Mouse (Mus musculus): ENCODE measurements around the gene Nwd1. TPM values are rescaled to one million over a fixed set of nuclear protein-coding genes. Genes with fewer than 3 reads are reported as not detected.

The Nwd1 gene
- total RNA-seq, 2 experiments from 2014 or later, result 46.6 to 49.0 TPM

GRCm38 (mm10) chr8:72761322-72762051, 115.0 kb downstream of the Nwd1 start, which contains the start of gene F2rl3:
F2rl3 (plus strand) TSS chr8:72761880.
- no peak for DNase-seq (ENCODE audit: low spot score in 2 of 2)

- DNase-seq (ENCODE audit: low spot score in 2 of 2), result no peak
These were observed 115.8 kb downstream of the Nwd1 start for GRCm38 (mm10) chr8:72762306-72762705.

DNA sequence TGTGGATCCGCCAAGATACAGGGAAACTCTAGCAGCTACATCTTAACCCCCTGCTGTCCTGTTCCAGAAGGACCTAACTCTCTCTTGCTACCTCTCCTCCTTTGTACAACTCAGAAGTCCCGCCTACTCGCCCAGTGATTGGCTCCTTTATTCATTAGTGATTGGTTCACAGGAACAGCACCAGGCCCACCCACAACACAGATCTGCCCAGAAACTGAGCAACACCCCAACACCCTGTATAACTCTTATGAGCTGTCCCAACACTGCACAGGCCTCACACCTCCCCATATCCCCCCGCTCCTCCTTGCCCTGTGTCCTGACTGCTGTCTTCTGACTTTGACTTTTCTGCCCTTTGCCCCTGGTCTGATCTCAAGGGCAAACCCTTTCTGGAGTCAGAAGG, 119.2 kb downstream of the Nwd1 start:
- no peak for DNase-seq (ENCODE audit: low spot score in 2 of 2)

- DNase-seq (ENCODE audit: low spot score in 2 of 2), result no peak
These were observed 120.3 kb downstream of the Nwd1 start for GRCm38 (mm10) chr8:72766777-72767176.

Small RNA genes lying within 50 kb of the gene (microRNA-seq; reads per million reads assigned to microRNA genes)
- 0 reads per million in 2 experiments for gene Gm26237

Other genes with a start within 250 kb of the Nwd1 start
- gene Eps15l1, start 225.3 kb upstream of the Nwd1 start, total RNA-seq (2021), result 10 to 100 TPM; 60.6 to 67.8 TPM
- gene Calr3, start 202.8 kb upstream of the Nwd1 start, total RNA-seq (2021), result 1 to 10 TPM in 1 of 2 experiments, under 1 TPM in 1; 0.84 to 1.5 TPM
- 10 to 100 TPM in 1 of 2 experiments, 1 to 10 TPM in 1; 9.7 to 10.1 TPM for gene 1700030K09Rik, start 202.8 kb upstream of the Nwd1 start, total RNA-seq (2021)
- gene Cherp, start 171.5 kb upstream of the Nwd1 start, total RNA-seq (2021), result 10 to 100 TPM; 76.7 to 79.4 TPM
- 10 to 100 TPM; 47.2 to 48.9 TPM for gene Slc35e1, start 154.1 kb upstream of the Nwd1 start, total RNA-seq (2021)
- gene Med26, start 98.4 kb upstream of the Nwd1 start, total RNA-seq (2021), result 10 to 100 TPM; 10.3 to 10.5 TPM
- 100 to 1,000 TPM in 1 of 2 experiments, 10 to 100 TPM in 1; 99.8 to 103 TPM for gene Smim7, start 75.6 kb upstream of the Nwd1 start, total RNA-seq (2021)
- 100 to 1,000 TPM; 109 to 115 TPM for gene Tmem38a, start 74.7 kb upstream of the Nwd1 start, total RNA-seq (2021)
- 100 to 1,000 TPM; 154 to 174 TPM for gene Sin3b, start 76.6 kb downstream of the Nwd1 start, total RNA-seq (2021)
- gene F2rl3, start 115.2 kb downstream of the Nwd1 start, total RNA-seq (2021), result under 1 TPM in 1 of 2 experiments, not detected in 1; 0.28 TPM

Data from layer of hippocampus, adult 18-20 months (tissue).